Mouse (Mus musculus): Measurements from ENCODE around the gene Gm17387. TPM values are rescaled to one million over a fixed set of nuclear protein-coding genes. Genes with fewer than 3 reads are reported as not detected.

Gm17387 gene
- total and polyA plus RNA-seq, 2 experiments from 2014 or later: not detected

DNA sequence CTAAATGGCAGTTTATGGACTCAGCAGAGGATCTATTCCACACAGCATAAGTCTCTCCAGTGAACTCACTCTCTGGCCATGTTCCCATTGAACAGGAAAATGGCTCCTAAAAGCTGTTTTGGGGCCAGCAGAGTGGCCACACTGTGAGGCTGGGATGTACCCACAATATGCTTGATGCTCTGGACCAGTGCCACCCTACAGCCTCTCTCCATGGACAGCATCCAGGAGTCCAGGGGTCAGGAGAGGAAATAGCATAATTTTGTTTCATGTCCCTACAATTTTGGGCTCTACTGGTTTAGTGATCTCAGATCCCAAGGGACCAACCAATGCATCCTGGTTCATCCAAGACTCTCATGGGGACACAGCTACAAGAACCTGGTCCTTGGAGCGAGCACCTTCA is 28.6 kb downstream of the Gm17387 start:
- no peak overlapping the region for H3K9ac ChIP-seq (replicated peaks; ENCODE audit: low read length, poor library complexity, severe bottlenecking)
- no peaks in the 10 kb centered on the region for H3K9me3 ChIP-seq (ENCODE audit: low read length)
- DNase-seq (ENCODE audit: low spot score) (no peak), ATAC-seq (ENCODE audit: low FRiP score) (no peak)
- TF ChIP-seq CTCF (IDR thresholded peaks at IDR 0.05): no peak
- H3K27me3 ChIP-seq (ENCODE audit: insufficient read depth, low read length): no peaks in the 10 kb centered on the region
- H3K4me1 ChIP-seq (ENCODE audit: insufficient read depth, low read length): peaks cover 12% of the 10 kb centered on the region
- H3K4me2 ChIP-seq (ENCODE audit: low read depth, low read length, poor library complexity, severe bottlenecking): no peak overlapping the region
- no peak overlapping the region for H3K27ac ChIP-seq (ENCODE audit: low read depth, low read length)
- no peak overlapping the region for H3K4me3 ChIP-seq (ENCODE audit: low read depth, low read length)
- 97% methylated on average over 1 of the region's 1 CpGs for WGBS
- no peaks in the 10 kb centered on the region for H3K36me3 ChIP-seq (ENCODE audit: insufficient read depth, low read length)

GRCm38 (mm10) chr7:141058601-141059341 is 29.8 kb downstream of the Gm17387 start:
- Histone ChIP-seq H3K9me3 (ENCODE audit: low read length) (no peaks in the 10 kb centered on the region), H3K36me3 (ENCODE audit: insufficient read depth, low read length) (peaks cover 4% of the 10 kb centered on the region; the same call in 1 of the 2 replicates), H3K9ac (replicated peaks; ENCODE audit: low read length, poor library complexity, severe bottlenecking) (no peak overlapping the region), H3K4me2 (ENCODE audit: low read depth, low read length, poor library complexity, severe bottlenecking) (no peak overlapping the region), H3K27ac (ENCODE audit: low read depth, low read length) (no peak overlapping the region), H3K4me1 (ENCODE audit: insufficient read depth, low read length) (peaks cover 14% of the 10 kb centered on the region), H3K4me3 (ENCODE audit: low read depth, low read length) (no peak overlapping the region), H3K27me3 (ENCODE audit: insufficient read depth, low read length) (no peaks in the 10 kb centered on the region)
- no peak for TF ChIP-seq CTCF (IDR thresholded peaks at IDR 0.05)
- DNase-seq (ENCODE audit: low spot score): no peak
- ATAC-seq (ENCODE audit: low FRiP score): no peak
- WGBS: 94% methylated on average over 14 of the region's 14 CpGs

DNA sequence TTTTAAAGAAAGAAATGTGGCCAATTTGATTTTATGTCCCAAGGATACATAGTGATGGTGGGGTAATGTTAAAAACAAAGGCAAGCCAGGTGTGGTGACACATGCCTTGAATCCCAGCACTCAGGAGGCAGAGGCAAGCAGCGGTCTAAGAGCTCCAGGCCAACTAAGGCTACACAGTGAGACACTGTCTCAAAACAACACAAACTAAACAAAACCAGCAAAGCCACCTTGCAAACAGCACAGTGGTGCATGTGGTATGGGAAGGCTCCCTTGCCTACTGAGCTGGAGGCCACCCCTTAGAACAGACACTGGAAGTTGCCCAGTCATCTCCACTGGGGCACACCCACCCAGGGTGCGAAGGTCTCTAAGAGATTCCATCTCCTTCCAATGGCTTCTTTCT is 31.0 kb downstream of the Gm17387 start:
- no peak for DNase-seq (ENCODE audit: low spot score)
- Histone ChIP-seq H3K36me3 (ENCODE audit: insufficient read depth, low read length) (peaks cover 15% of the 10 kb centered on the region), H3K4me2 (ENCODE audit: low read depth, low read length, poor library complexity, severe bottlenecking) (peak overlapping the region; percentile 82), H3K4me3 (ENCODE audit: low read depth, low read length) (peak overlapping the region; percentile 86), H3K9me3 (ENCODE audit: low read length) (no peaks in the 10 kb centered on the region), H3K4me1 (ENCODE audit: insufficient read depth, low read length) (peaks cover 14% of the 10 kb centered on the region), H3K9ac (replicated peaks; ENCODE audit: low read length, poor library complexity, severe bottlenecking) (peak overlapping the region; percentile 95), H3K27me3 (ENCODE audit: insufficient read depth, low read length) (no peaks in the 10 kb centered on the region), H3K27ac (ENCODE audit: low read depth, low read length) (peak overlapping the region; percentile 94)
- WGBS: 54% methylated on average over 2 of the region's 2 CpGs
- peak; percentile 2; the same call in 1 of the 2 replicates for ATAC-seq (ENCODE audit: low FRiP score)
- TF ChIP-seq CTCF (IDR thresholded peaks at IDR 0.05): no peak

DNA sequence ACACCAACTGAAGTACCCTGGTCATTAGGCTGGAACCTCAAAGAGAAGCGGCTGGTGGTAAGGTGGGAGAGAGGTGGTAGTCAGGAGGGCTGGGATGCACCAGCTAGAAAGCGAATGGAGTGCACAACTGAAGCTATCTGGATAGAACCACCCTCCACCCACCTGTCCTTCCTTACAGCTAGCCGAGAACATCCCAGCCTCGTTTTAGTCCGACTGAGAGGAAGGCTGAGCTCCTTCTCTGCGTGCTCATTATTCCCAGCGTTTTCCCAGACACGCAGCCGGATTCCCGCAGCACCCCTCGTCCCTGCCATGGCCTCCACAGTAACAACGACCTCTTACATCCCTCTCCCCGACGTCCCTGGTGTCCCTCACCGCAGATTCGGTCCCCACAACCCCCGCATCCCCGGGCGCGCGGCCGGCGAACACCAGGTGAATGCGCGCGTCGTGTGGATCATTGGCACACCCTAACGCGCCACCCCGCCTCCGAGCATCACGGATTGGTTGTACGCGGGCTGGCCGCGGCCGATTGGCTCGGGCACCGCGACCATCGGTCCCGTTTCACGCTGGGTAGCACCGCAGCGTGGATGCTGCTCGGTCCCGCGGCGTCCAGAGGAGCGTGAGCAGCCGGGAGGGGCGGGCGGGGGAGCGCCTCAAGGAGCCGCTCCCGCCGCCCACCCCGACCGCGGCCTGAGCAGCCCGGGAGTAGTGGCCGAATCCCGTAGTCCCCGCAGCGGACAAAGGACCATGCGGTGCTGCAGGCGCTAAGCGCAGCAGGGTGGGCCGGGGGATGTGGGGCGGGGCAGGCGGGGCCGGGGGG is 31.7 kb downstream of the Gm17387 start, which contains the start of gene B4galnt4:
Gene B4galnt4, plus strand, starts transcription at position 679 of the 817 bp plus-strand sequence.
- H3K4me2 ChIP-seq (ENCODE audit: low read depth, low read length, poor library complexity, severe bottlenecking): peak within 1 kb of the TSS; percentile 82
- H3K9ac ChIP-seq (replicated peaks; ENCODE audit: low read length, poor library complexity, severe bottlenecking): peak within 1 kb of the TSS; percentile 95
- H3K27ac ChIP-seq (ENCODE audit: low read depth, low read length): peak within 1 kb of the TSS; percentile 94
- peaks cover 14% of the 10 kb centered on the region for H3K4me1 ChIP-seq (ENCODE audit: insufficient read depth, low read length)
- H3K36me3 ChIP-seq (ENCODE audit: insufficient read depth, low read length): peaks cover 22% of the 10 kb centered on the region
- H3K4me3 ChIP-seq (ENCODE audit: low read depth, low read length): peak within 1 kb of the TSS; percentile 86
- H3K27me3 ChIP-seq (ENCODE audit: insufficient read depth, low read length): no peaks in the 10 kb centered on the region
- no peaks in the 10 kb centered on the region for H3K9me3 ChIP-seq (ENCODE audit: low read length)
- TF ChIP-seq CTCF (IDR thresholded peaks at IDR 0.05): no peak
- DNase-seq (ENCODE audit: low spot score) (peak; percentile 96), ATAC-seq (ENCODE audit: low FRiP score) (peak; percentile 96)
- under 1% methylated on average over 60 of the region's 72 CpGs for WGBS

GRCm38 (mm10) chr7:141061269-141061692 is 32.4 kb downstream of the Gm17387 start:
- H3K9me3 ChIP-seq (ENCODE audit: low read length): no peaks in the 10 kb centered on the region
- H3K36me3 ChIP-seq (ENCODE audit: insufficient read depth, low read length): peaks cover 28% of the 10 kb centered on the region
- H3K9ac ChIP-seq (replicated peaks; ENCODE audit: low read length, poor library complexity, severe bottlenecking): peak overlapping the region; percentile 95
- DNase-seq (ENCODE audit: low spot score) (peak; percentile 24), ATAC-seq (ENCODE audit: low FRiP score) (peak; percentile 53)
- H3K4me3 ChIP-seq (ENCODE audit: low read depth, low read length): peak overlapping the region; percentile 86
- H3K4me1 ChIP-seq (ENCODE audit: insufficient read depth, low read length): peaks cover 14% of the 10 kb centered on the region
- H3K27me3 ChIP-seq (ENCODE audit: insufficient read depth, low read length): no peaks in the 10 kb centered on the region
- 1% methylated on average over 35 of the region's 37 CpGs for WGBS
- TF ChIP-seq CTCF (IDR thresholded peaks at IDR 0.05): no peak
- peak overlapping the region; percentile 94 for H3K27ac ChIP-seq (ENCODE audit: low read depth, low read length)
- peak overlapping the region; percentile 82 for H3K4me2 ChIP-seq (ENCODE audit: low read depth, low read length, poor library complexity, severe bottlenecking)

Data from midbrain, postnatal 0 days (tissue).